Mouse (Mus musculus): ENCODE results near the gene Plcb3. TPM values are rescaled to one million over a fixed set of nuclear protein-coding genes. Genes with fewer than 3 reads are reported as not detected.

Plcb3 gene
- polyA plus RNA-seq, 1 experiment from 2014 or later, result 7.6 TPM

- no peak overlapping the region for H3K9ac ChIP-seq (replicated peaks; ENCODE audit: low read depth, low read length)
- H3K4me3 ChIP-seq (ENCODE audit: low read depth, low read length), result no peak overlapping the region
- no peak for ATAC-seq (ENCODE audit: low read depth)
- H3K9me3 ChIP-seq (ENCODE audit: control insufficient read depth, low read length), result no peaks in the 10 kb centered on the region
- H3K4me1 ChIP-seq (ENCODE audit: control insufficient read depth, insufficient read depth, low read length), result peaks cover 20% of the 10 kb centered on the region
- H3K27ac ChIP-seq (ENCODE audit: low read depth, low read length), result no peak overlapping the region
- H3K27me3 ChIP-seq (ENCODE audit: control insufficient read depth, insufficient read depth, low read length), result no peaks in the 10 kb centered on the region
- 41% methylated on average over 5 of the region's 5 CpGs for WGBS
- peaks cover 8% of the 10 kb centered on the region for H3K36me3 ChIP-seq (ENCODE audit: control insufficient read depth, insufficient read depth, low read length)
- no peak overlapping the region for H3K4me2 ChIP-seq (ENCODE audit: low read depth, low read length)
These were observed 7.4 kb upstream of the Plcb3 start for GRCm38 (mm10) chr19:6983621-6984020.

GRCm38 (mm10) chr19:6981465-6981864 lies 5.2 kb upstream of the Plcb3 start:
- no peaks in the 10 kb centered on the region for H3K9me3 ChIP-seq (ENCODE audit: control insufficient read depth, low read length)
- H3K4me3 ChIP-seq (ENCODE audit: low read depth, low read length), result no peak overlapping the region
- H3K4me1 ChIP-seq (ENCODE audit: control insufficient read depth, insufficient read depth, low read length), result peaks cover 29% of the 10 kb centered on the region

GRCm38 (mm10) chr19:6980381-6981093 lies 4.3 kb upstream of the Plcb3 start, which contains the start of gene Fkbp2:
Gene Fkbp2, minus strand, starts transcription at chr19:6980501.
- Histone ChIP-seq H3K27me3 (ENCODE audit: control insufficient read depth, insufficient read depth, low read length) (no peaks in the 10 kb centered on the region), H3K27ac (ENCODE audit: low read depth, low read length) (peak within 1 kb of the TSS; percentile 89), H3K4me3 (ENCODE audit: low read depth, low read length) (peak within 1 kb of the TSS; percentile 47), H3K4me2 (ENCODE audit: low read depth, low read length) (peak within 1 kb of the TSS; percentile 73), H3K36me3 (ENCODE audit: control insufficient read depth, insufficient read depth, low read length) (peaks cover 21% of the 10 kb centered on the region), H3K4me1 (ENCODE audit: control insufficient read depth, insufficient read depth, low read length) (peaks cover 31% of the 10 kb centered on the region), H3K9me3 (ENCODE audit: control insufficient read depth, low read length) (no peaks in the 10 kb centered on the region), H3K9ac (replicated peaks; ENCODE audit: low read depth, low read length) (peak within 1 kb of the TSS; percentile 64)
- WGBS, result 2% methylated on average over 38 of the region's 38 CpGs
- peak; percentile 88 for ATAC-seq (ENCODE audit: low read depth)

More at GRCm38 (mm10) chr19:6981465-6981864, 5.2 kb upstream of the Plcb3 start:
- no peak overlapping the region for H3K27ac ChIP-seq (ENCODE audit: low read depth, low read length)
- ATAC-seq (ENCODE audit: low read depth), result no peak
- WGBS, result 90% methylated on average over 4 of the region's 4 CpGs
- H3K27me3 ChIP-seq (ENCODE audit: control insufficient read depth, insufficient read depth, low read length), result no peaks in the 10 kb centered on the region
- no peak overlapping the region for H3K9ac ChIP-seq (replicated peaks; ENCODE audit: low read depth, low read length)
- peaks cover 21% of the 10 kb centered on the region for H3K36me3 ChIP-seq (ENCODE audit: control insufficient read depth, insufficient read depth, low read length)
- H3K4me2 ChIP-seq (ENCODE audit: low read depth, low read length), result peak overlapping the region; percentile 73

- Histone ChIP-seq H3K36me3 (ENCODE audit: control insufficient read depth, insufficient read depth, low read length) (peaks cover 21% of the 10 kb centered on the region), H3K9ac (replicated peaks; ENCODE audit: low read depth, low read length) (peak overlapping the region; percentile 64), H3K9me3 (ENCODE audit: control insufficient read depth, low read length) (no peaks in the 10 kb centered on the region), H3K4me2 (ENCODE audit: low read depth, low read length) (peak overlapping the region; percentile 73), H3K27ac (ENCODE audit: low read depth, low read length) (peak overlapping the region; percentile 89), H3K4me1 (ENCODE audit: control insufficient read depth, insufficient read depth, low read length) (peaks cover 31% of the 10 kb centered on the region), H3K4me3 (ENCODE audit: low read depth, low read length) (peak overlapping the region; percentile 47), H3K27me3 (ENCODE audit: control insufficient read depth, insufficient read depth, low read length) (no peaks in the 10 kb centered on the region)
- peak; percentile 80 for ATAC-seq (ENCODE audit: low read depth)
- under 1% methylated on average over 56 of the region's 59 CpGs for WGBS
These were observed 3.5 kb upstream of the Plcb3 start for GRCm38 (mm10) chr19:6979486-6980380.

- Histone ChIP-seq H3K27ac (ENCODE audit: low read depth, low read length) (peak overlapping the region; percentile 89), H3K4me2 (ENCODE audit: low read depth, low read length) (peak overlapping the region; percentile 73), H3K9ac (replicated peaks; ENCODE audit: low read depth, low read length) (peak overlapping the region; percentile 64), H3K9me3 (ENCODE audit: control insufficient read depth, low read length) (no peaks in the 10 kb centered on the region), H3K36me3 (ENCODE audit: control insufficient read depth, insufficient read depth, low read length) (peaks cover 21% of the 10 kb centered on the region), H3K4me1 (ENCODE audit: control insufficient read depth, insufficient read depth, low read length) (peaks cover 31% of the 10 kb centered on the region), H3K27me3 (ENCODE audit: control insufficient read depth, insufficient read depth, low read length) (no peaks in the 10 kb centered on the region), H3K4me3 (ENCODE audit: low read depth, low read length) (peak overlapping the region; percentile 47)
- WGBS, result 12% methylated on average over 11 of the region's 11 CpGs
- ATAC-seq (ENCODE audit: low read depth), result no peak
These were observed 2.8 kb upstream of the Plcb3 start for GRCm38 (mm10) chr19:6979001-6979479.

- Histone ChIP-seq H3K27me3 (ENCODE audit: control insufficient read depth, insufficient read depth, low read length) (no peaks in the 10 kb centered on the region), H3K36me3 (ENCODE audit: control insufficient read depth, insufficient read depth, low read length) (peaks cover 21% of the 10 kb centered on the region), H3K9ac (replicated peaks; ENCODE audit: low read depth, low read length) (peak overlapping the region; percentile 64; the same call in 1 of the 2 replicates), H3K9me3 (ENCODE audit: control insufficient read depth, low read length) (no peaks in the 10 kb centered on the region), H3K4me3 (ENCODE audit: low read depth, low read length) (peak overlapping the region; percentile 47), H3K27ac (ENCODE audit: low read depth, low read length) (no peak overlapping the region), H3K4me2 (ENCODE audit: low read depth, low read length) (peak overlapping the region; percentile 73), H3K4me1 (ENCODE audit: control insufficient read depth, insufficient read depth, low read length) (peaks cover 33% of the 10 kb centered on the region)
- ATAC-seq (ENCODE audit: low read depth), result no peak
- 52% methylated on average over 3 of the region's 3 CpGs for WGBS
These were observed 2.3 kb upstream of the Plcb3 start for GRCm38 (mm10) chr19:6978639-6978974.

- no peaks in the 10 kb centered on the region for H3K9me3 ChIP-seq (ENCODE audit: control insufficient read depth, low read length)
- 89% methylated on average over 13 of the region's 13 CpGs for WGBS
- peak overlapping the region; percentile 47; the same call in 1 of the 2 replicates for H3K4me3 ChIP-seq (ENCODE audit: low read depth, low read length)
- peak overlapping the region; percentile 64; the same call in 1 of the 2 replicates for H3K9ac ChIP-seq (replicated peaks; ENCODE audit: low read depth, low read length)
- ATAC-seq (ENCODE audit: low read depth), result no peak
- peaks cover 33% of the 10 kb centered on the region for H3K4me1 ChIP-seq (ENCODE audit: control insufficient read depth, insufficient read depth, low read length)
- H3K4me2 ChIP-seq (ENCODE audit: low read depth, low read length), result peak overlapping the region; percentile 73
- H3K36me3 ChIP-seq (ENCODE audit: control insufficient read depth, insufficient read depth, low read length), result peaks cover 21% of the 10 kb centered on the region
- no peaks in the 10 kb centered on the region for H3K27me3 ChIP-seq (ENCODE audit: control insufficient read depth, insufficient read depth, low read length)
- no peak overlapping the region for H3K27ac ChIP-seq (ENCODE audit: low read depth, low read length)
These were observed 1.7 kb upstream of the Plcb3 start for GRCm38 (mm10) chr19:6977759-6978638.
